Mouse (Mus musculus) embryo, embryonic 11 days (tissue): ENCODE measurements at regions not wholly inside any gene's neighbourhood (a gene's known extent, or its start where the extent isn't known, plus 50 kb on each side); places are given as distances from the start of the nearest gene placed in this dataset.
"Not testable (repeated sequence)": the region's sequence is repeated elsewhere in the genome, so short reads cannot be mapped to it uniquely, and the experiment has no call there.

Experiments
- DNase-seq: peaks from one replicate; pipeline ENCODE4 v3.0.0-alpha.2; 2015

GRCm38 (mm10) chr11:13978524-13978923 lies 620.6 kb upstream of the Pom121l12 start:
- no peak for DNase-seq

GRCm38 (mm10) chr11:14016637-14017036 lies 582.4 kb upstream of the Pom121l12 start:
- no peak for DNase-seq

- peak; percentile 1 for DNase-seq
Observed at GRCm38 (mm10) chr11:14031412-14032122, 567.5 kb upstream of the Pom121l12 start.

- DNase-seq = not testable (repeated sequence)
Observed at GRCm38 (mm10) chr11:14032498-14032897, 566.6 kb upstream of the Pom121l12 start.

- DNase-seq = no peak
Observed at GRCm38 (mm10) chr11:14059118-14059517, 540.0 kb upstream of the Pom121l12 start.

GRCm38 (mm10) chr11:14072104-14072503 lies 527.0 kb upstream of the Pom121l12 start:
- no peak for DNase-seq

GRCm38 (mm10) chr11:14072570-14072969 lies 526.5 kb upstream of the Pom121l12 start:
- DNase-seq = no peak
